Mouse (Mus musculus): ENCODE data around the gene Kcnj5. TPM values are rescaled to one million over a fixed set of nuclear protein-coding genes. Genes with fewer than 3 reads are reported as not detected.

The Kcnj5 gene
- polyA plus RNA-seq, 1 experiment from 2014 or later, result 29.6 TPM

DNA sequence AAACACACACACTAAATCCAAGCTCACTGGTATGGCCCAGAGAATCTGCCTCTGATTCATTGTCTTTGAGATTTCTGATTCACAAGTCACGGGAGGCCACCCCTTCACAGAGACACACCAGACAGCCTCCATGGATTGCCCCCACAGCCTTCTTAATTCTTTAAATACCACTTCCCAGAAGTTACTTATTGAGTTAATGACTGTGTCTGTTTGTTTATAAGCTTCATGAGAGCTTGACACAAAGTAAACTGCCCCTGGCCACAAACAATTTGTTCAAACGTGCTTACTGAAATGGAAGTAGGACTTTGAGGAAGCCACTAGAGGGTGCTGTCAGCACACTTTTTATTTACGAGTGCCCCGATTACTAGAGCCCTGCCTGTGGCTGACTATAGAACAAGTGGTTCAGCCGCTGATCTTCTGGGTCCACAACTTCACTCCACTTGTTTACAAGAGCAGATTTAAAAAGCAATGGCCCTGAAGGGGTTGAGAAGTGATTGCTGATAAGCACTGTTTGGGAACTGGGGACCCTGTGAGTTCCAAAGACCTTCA lies 72.2 kb downstream of the Kcnj5 start:
- Histone ChIP-seq H3K9ac (ENCODE audit: low read length) (no peak overlapping the region), H3K4me3 (ENCODE audit: low read length) (no peak overlapping the region), H3K36me3 (ENCODE audit: control insufficient read depth, insufficient read depth) (no peaks in the 10 kb centered on the region), H3K9me3 (replicated peaks; ENCODE audit: control insufficient read depth, low read length) (0 out of 2 replicates have a peak, but pooled peaks cover 4% of the 10 kb centered on the region), H3K27me3 (ENCODE audit: control insufficient read depth, insufficient read depth, low read length) (no peaks in the 10 kb centered on the region), H3K4me2 (ENCODE audit: low read depth, low read length) (no peak overlapping the region), H3K27ac (ENCODE audit: low read length) (no peak overlapping the region), H3K4me1 (ENCODE audit: control insufficient read depth, insufficient read depth, low read length) (no peaks in the 10 kb centered on the region)
- WGBS, result 11% methylated on average over 5 of the region's 5 CpGs
- ATAC-seq (replicated peaks; ENCODE audit: extremely low read depth, insufficient read depth, low FRiP score), result no peak

Other genes with a start within 250 kb of the Kcnj5 start
- 2.3 and 2.8 TPM in 2 replicates for gene Arhgap32, start 228.2 kb downstream of the Kcnj5 start, polyA plus RNA-seq (2015; fragmentation: Nextera tagmentation; extraction: Ambion mirVana)
- 0.07 TPM in 1 of 2 replicates, not detected in the other for gene Kcnj1, start 28.1 kb upstream of the Kcnj5 start, polyA plus RNA-seq (2015; fragmentation: Nextera tagmentation; extraction: Ambion mirVana)
- 20.1 and 23.4 TPM in 2 replicates for gene Fli1, start 198.5 kb upstream of the Kcnj5 start, polyA plus RNA-seq (2015; fragmentation: Nextera tagmentation; extraction: Ambion mirVana)